ENCODE assay signal across 9 mouse cellular contexts in the genomic region with DNA sequence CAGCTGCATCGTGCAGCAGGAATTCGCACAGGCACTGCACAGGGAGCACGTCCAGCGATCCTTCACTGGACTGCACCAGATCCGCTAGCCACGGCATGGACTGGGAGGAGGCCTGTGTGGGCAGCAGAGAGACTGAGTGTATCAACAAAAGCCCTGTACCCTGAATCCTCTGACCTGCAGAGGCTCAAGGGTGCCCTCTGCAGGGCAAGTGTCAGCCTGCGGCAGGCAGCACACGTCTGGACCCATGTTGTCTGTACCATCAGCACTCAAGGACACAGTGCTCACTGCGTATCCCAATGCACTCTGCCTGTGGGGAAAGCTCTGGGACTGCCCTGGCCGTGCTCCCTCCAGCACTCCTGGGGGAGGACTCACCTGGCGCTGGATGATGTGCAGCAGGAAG. TPM values are rescaled to one million over a fixed set of nuclear protein-coding genes. Genes with fewer than 3 reads are reported as not detected.
DNase-seq lines count a peak whose midpoint lies in the region; ATAC-seq and TF ChIP-seq lines count a peak whose summit lies in the region.
"Had no signal": no experiment of that assay in that cellular context is flagged by ENCODE, and none has a peak within 500 bp of the region (broad histone marks: within the 10 kb centered on the region; RNA-seq: fewer than 3 reads in every experiment).

No protein-coding gene starts in this region.

- ATAC-seq in hindbrain, embryonic 11.5 days (ENCODE audit: low FRiP score) = no peak
- no peak for ATAC-seq in hindbrain, embryonic 14.5 days (ENCODE audit: low FRiP score)

- TF ChIP-seq POLR2A in testis, adult 2 months (IDR thresholded peaks at IDR 0.05; ENCODE audit: control insufficient read depth, low read depth, low read length) = no peak
- TF ChIP-seq POLR2A in embryonic fibroblast, embryonic 13.5 days (IDR thresholded peaks at IDR 0.05; ENCODE audit: low read depth, low read length) = no peak

- peaks cover 14% of the 10 kb centered on the region; the same call in 1 of the 2 replicates for H3K36me3 ChIP-seq in hindbrain, embryonic 11.5 days (ENCODE audit: control insufficient read depth, insufficient read depth, low read length)
- H3K36me3 ChIP-seq in hindbrain, embryonic 14.5 days (replicated peaks; ENCODE audit: control insufficient read depth, insufficient read depth) = peaks cover 100% of the 10 kb centered on the region
- no peaks in the 10 kb centered on the region; the same call in none of the 2 replicates for H3K36me3 ChIP-seq in testis, adult 2 months (ENCODE audit: control insufficient read depth, insufficient read depth, low read length)

- TF ChIP-seq CTCF in testis, adult 2 months (IDR thresholded peaks at IDR 0.05; ENCODE audit: control insufficient read depth, insufficient read depth, insufficient replicate concordance, low read depth, low read length) = peak; percentile 51; the same call in 1 of the 2 replicates
- peak; percentile 79 for TF ChIP-seq CTCF in embryonic fibroblast, embryonic 13.5 days (IDR thresholded peaks at IDR 0.05; ENCODE audit: borderline replicate concordance, insufficient read depth, low read length)

- H3K4me3 ChIP-seq in hindbrain, embryonic 11.5 days (ENCODE audit: low read depth, low read length) = no peak overlapping the region
- H3K4me3 ChIP-seq in hindbrain, embryonic 14.5 days (replicated peaks; ENCODE audit: low read length) = no peak overlapping the region
- no peak overlapping the region for H3K4me3 ChIP-seq in testis, adult 2 months (ENCODE audit: control insufficient read depth, low read depth, low read length)
- no peak overlapping the region for H3K4me3 ChIP-seq in embryonic fibroblast, embryonic 13.5 days (ENCODE audit: insufficient read depth, low read length)

- no peak overlapping the region for H3K9ac ChIP-seq in hindbrain, embryonic 11.5 days (ENCODE audit: low read depth, low read length)
- H3K9ac ChIP-seq in hindbrain, embryonic 14.5 days = no peak overlapping the region

- H3K27me3 ChIP-seq in hindbrain, embryonic 11.5 days (ENCODE audit: control insufficient read depth, insufficient read depth, low read length) = no peaks in the 10 kb centered on the region
- H3K27me3 ChIP-seq in hindbrain, embryonic 14.5 days (ENCODE audit: control insufficient read depth, insufficient read depth, low read length) = no peaks in the 10 kb centered on the region
- H3K27me3 ChIP-seq in testis, adult 2 months (ENCODE audit: control insufficient read depth, insufficient read depth, low read length) = no peaks in the 10 kb centered on the region

- H3K9me3 ChIP-seq in hindbrain, embryonic 11.5 days (ENCODE audit: control insufficient read depth, low read length) = no peaks in the 10 kb centered on the region
- no peaks in the 10 kb centered on the region for H3K9me3 ChIP-seq in hindbrain, embryonic 14.5 days (ENCODE audit: control insufficient read depth, low read length)

- no peaks in the 10 kb centered on the region for H3K4me1 ChIP-seq in hindbrain, embryonic 11.5 days (replicated peaks; ENCODE audit: control insufficient read depth, insufficient read depth, low read length)
- H3K4me1 ChIP-seq in hindbrain, embryonic 14.5 days (replicated peaks; ENCODE audit: control insufficient read depth, insufficient read depth, low read length) = no peaks in the 10 kb centered on the region
- no peaks in the 10 kb centered on the region for H3K4me1 ChIP-seq in testis, adult 2 months (ENCODE audit: control insufficient read depth, insufficient read depth, low read length)
- no peaks in the 10 kb centered on the region for H3K4me1 ChIP-seq in embryonic fibroblast, embryonic 13.5 days (ENCODE audit: control insufficient read depth, insufficient read depth, low read length)

- peak; percentile 69 for DNase-seq in hindbrain, embryonic 11.5 days (ENCODE audit: low spot score)
- no peak for DNase-seq in hindbrain, embryonic 14.5 days (ENCODE audit: low spot score)
- DNase-seq in testis, postnatal 10 days (ENCODE audit: low spot score) = no peak
- DNase-seq in thymus, postnatal 25 days = peak; percentile 26
- no peak for DNase-seq in spleen, postnatal 4 days (ENCODE audit: low spot score in 2 of 2)
- DNase-seq in gastrocnemius, postnatal 10 days = no peak
- DNase-seq: gastrocnemius, postnatal 25 days had no signal

- WGBS in hindbrain, embryonic 11.5 days = 75% methylated on average over 11 of the region's 11 CpGs
- 69% methylated on average over 11 of the region's 11 CpGs for WGBS in hindbrain, embryonic 14.5 days

- H3K4me2 ChIP-seq in hindbrain, embryonic 11.5 days (replicated peaks; ENCODE audit: low read depth, low read length) = no peak overlapping the region
- no peak overlapping the region for H3K4me2 ChIP-seq in hindbrain, embryonic 14.5 days (replicated peaks)

- H3K27ac ChIP-seq in hindbrain, embryonic 11.5 days (ENCODE audit: low read depth, low read length) = no peak overlapping the region
- no peak overlapping the region for H3K27ac ChIP-seq in hindbrain, embryonic 14.5 days
- H3K27ac ChIP-seq in testis, adult 2 months (ENCODE audit: control insufficient read depth, insufficient read depth, low read depth, low read length) = no peak overlapping the region
- no peak overlapping the region for H3K27ac ChIP-seq in embryonic fibroblast, embryonic 13.5 days (ENCODE audit: insufficient read depth, low read length)

RNA-seq across cellular contexts. Expression of gene Ints1, which starts 11.2 kb away (rescaled TPM):
- polyA plus RNA-seq in hindbrain, embryonic 11.5 days (2014; fragmentation: Nextera tagmentation; extraction: Ambion mirVana) = 26.3 and 28.3 TPM in 2 replicates
- polyA plus RNA-seq in hindbrain, embryonic 14.5 days (2014; fragmentation: Nextera tagmentation; extraction: Ambion mirVana) = 37.2 and 37.6 TPM in 2 replicates
- 33.9 and 36.4 TPM in 2 replicates for polyA plus RNA-seq in testis, adult 2 months (2012; rRNA removed)
- 40.0 and 43.6 TPM in 2 replicates for polyA plus RNA-seq in embryonic fibroblast, embryonic 13.5 days (2011; ENCODE audit: insufficient read length, low read depth, missing spikeins)
- total RNA-seq in gastrocnemius, postnatal 10 days (2021) = 10 to 100 TPM; 36.4 to 36.7 TPM

RNA-seq across cellular contexts. Expression of gene Mafk, which starts 27.0 kb away (rescaled TPM):
- 5.2 and 6.3 TPM in 2 replicates for polyA plus RNA-seq in hindbrain, embryonic 11.5 days (2014; fragmentation: Nextera tagmentation; extraction: Ambion mirVana)
- 7.1 and 7.8 TPM in 2 replicates for polyA plus RNA-seq in hindbrain, embryonic 14.5 days (2014; fragmentation: Nextera tagmentation; extraction: Ambion mirVana)
- polyA plus RNA-seq in testis, adult 2 months (2012; rRNA removed) = 10.8 and 14.5 TPM in 2 replicates
- polyA plus RNA-seq in embryonic fibroblast, embryonic 13.5 days (2011; ENCODE audit: insufficient read length, low read depth, missing spikeins) = 12.9 and 17.4 TPM in 2 replicates
- 1 to 10 TPM; 8.8 to 9.6 TPM for total RNA-seq in gastrocnemius, postnatal 10 days (2021)

RNA-seq across cellular contexts. Expression of gene Micall2, which starts 28.2 kb away (rescaled TPM):
- 4.0 and 4.9 TPM in 2 replicates for polyA plus RNA-seq in hindbrain, embryonic 11.5 days (2014; fragmentation: Nextera tagmentation; extraction: Ambion mirVana)
- 10.6 and 10.7 TPM in 2 replicates for polyA plus RNA-seq in hindbrain, embryonic 14.5 days (2014; fragmentation: Nextera tagmentation; extraction: Ambion mirVana)
- polyA plus RNA-seq in testis, adult 2 months (2012; rRNA removed) = 3.7 and 4.9 TPM in 2 replicates
- 13.3 and 17.0 TPM in 2 replicates for polyA plus RNA-seq in embryonic fibroblast, embryonic 13.5 days (2011; ENCODE audit: insufficient read length, low read depth, missing spikeins)
- 1 to 10 TPM; 3.8 to 5.7 TPM for total RNA-seq in gastrocnemius, postnatal 10 days (2021)

RNA-seq across cellular contexts. Expression of gene Tmem184a, which starts 55.4 kb away (rescaled TPM):
- 1.1 and 1.2 TPM in 2 replicates for polyA plus RNA-seq in hindbrain, embryonic 11.5 days (2014; fragmentation: Nextera tagmentation; extraction: Ambion mirVana)
- polyA plus RNA-seq in hindbrain, embryonic 14.5 days (2014; fragmentation: Nextera tagmentation; extraction: Ambion mirVana) = 0.08 TPM in 1 of 2 replicates, not detected in the other
- 138 and 204 TPM in 2 replicates for polyA plus RNA-seq in testis, adult 2 months (2012; rRNA removed)
- not detected in 2 replicates for polyA plus RNA-seq in embryonic fibroblast, embryonic 13.5 days (2011; ENCODE audit: insufficient read length, low read depth, missing spikeins)
- total RNA-seq in gastrocnemius, postnatal 10 days (2021) = under 1 TPM; 0.32 to 0.52 TPM

Comparison
In these comparisons a context has a peak if more than half of its experiments do, and no peak if none do; other contexts are left out.
1. DNase-seq: peak in hindbrain, embryonic 11.5 days (single experiment) and thymus, postnatal 25 days (single experiment); none in hindbrain, embryonic 14.5 days (single experiment), testis, postnatal 10 days (single experiment), spleen, postnatal 4 days (0 of 2) and gastrocnemius, postnatal 10 days (single experiment).